Mouse (Mus musculus): Measurements from ENCODE around the gene Rbpj.
"Not testable (repeated sequence)": the region's sequence is repeated elsewhere in the genome, so short reads cannot be mapped to it uniquely, and the experiment has no call there.

The Rbpj gene

GRCm38 (mm10) chr5:53671507-53671906 is 205.6 kb downstream of the Rbpj start:
- DNase-seq (ENCODE audit: low spot score in 2 of 2) = no peak

DNA sequence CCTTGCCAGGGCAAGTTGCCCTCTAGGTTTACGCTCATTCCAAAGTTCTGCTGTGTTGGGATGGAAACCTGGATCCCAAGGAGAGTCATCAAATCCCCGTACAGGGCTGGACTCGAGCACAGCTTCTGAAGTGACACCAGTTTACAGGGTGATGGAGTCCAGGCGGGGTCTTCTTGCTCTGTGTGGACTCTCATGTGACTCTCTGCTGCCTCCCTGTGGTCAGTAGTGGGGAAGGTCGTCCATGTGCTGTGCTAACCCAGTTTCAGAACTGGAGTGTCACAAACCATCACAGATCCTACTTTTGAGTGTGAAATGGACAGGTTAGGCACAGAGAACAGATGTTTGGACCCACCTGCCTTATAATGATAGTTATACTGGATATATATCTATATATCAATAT is 206.4 kb downstream of the Rbpj start:
- peak; percentile 62 to 71 for DNase-seq (ENCODE audit: low spot score in 2 of 2)

- not testable (repeated sequence) for DNase-seq (ENCODE audit: low spot score in 2 of 2)
Measured at GRCm38 (mm10) chr5:53673493-53674150, 207.7 kb downstream of the Rbpj start.

- no peak for DNase-seq (ENCODE audit: low spot score in 2 of 2)
Measured at GRCm38 (mm10) chr5:53676671-53677070, 210.7 kb downstream of the Rbpj start.

GRCm38 (mm10) chr5:53678036-53678767 is 212.2 kb downstream of the Rbpj start:
- DNase-seq (ENCODE audit: low spot score in 2 of 2) = no peak

DNA sequence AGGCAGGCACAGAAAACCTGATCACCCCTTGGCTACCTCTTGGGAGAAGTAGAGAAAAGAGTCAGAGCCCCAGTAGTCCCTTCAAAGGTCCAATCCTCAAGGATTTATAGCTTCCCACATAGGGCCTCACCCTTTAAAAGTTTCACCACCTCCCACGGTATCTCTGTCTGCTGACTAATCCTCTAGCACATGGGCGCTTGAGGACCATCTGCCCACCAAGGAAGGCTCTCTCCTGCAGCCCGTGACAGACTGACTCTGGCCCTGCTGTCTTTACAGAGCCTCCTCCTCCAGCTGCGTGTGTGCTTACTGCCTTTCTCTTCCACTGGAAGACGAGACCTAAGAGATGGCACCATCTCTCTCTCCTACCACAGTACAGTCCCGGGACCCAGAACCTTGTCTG is 213.7 kb downstream of the Rbpj start:
- peak; percentile 38 to 50 for DNase-seq (ENCODE audit: low spot score in 2 of 2)

- no peak for DNase-seq (ENCODE audit: low spot score in 2 of 2)
Measured at GRCm38 (mm10) chr5:53683916-53684315, 218.0 kb downstream of the Rbpj start.

- DNase-seq (ENCODE audit: low spot score in 2 of 2) = no peak
Measured at GRCm38 (mm10) chr5:53684417-53684816, 218.5 kb downstream of the Rbpj start.

GRCm38 (mm10) chr5:53685623-53686022 is 219.7 kb downstream of the Rbpj start:
- no peak for DNase-seq (ENCODE audit: low spot score in 2 of 2)

DNA sequence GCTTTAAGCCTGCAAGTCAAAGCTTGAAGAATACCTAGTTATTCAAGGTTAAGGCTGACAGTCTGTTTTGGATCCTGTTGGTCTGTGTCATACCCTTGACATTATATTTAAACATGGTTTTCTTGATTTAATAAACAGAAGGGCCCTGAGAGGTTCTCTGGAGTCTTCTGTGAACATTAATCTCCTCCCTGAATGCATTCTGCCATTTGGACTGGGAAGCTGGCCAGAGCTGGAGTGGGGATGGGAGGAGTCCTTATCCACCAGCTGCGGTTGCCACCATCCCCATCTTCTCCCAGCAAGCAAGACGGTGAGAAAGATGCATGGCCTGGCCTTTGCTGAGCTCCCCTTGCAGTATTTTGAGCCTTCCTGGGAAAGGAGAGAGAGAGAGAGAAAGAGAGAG is 220.4 kb downstream of the Rbpj start:
- peak in 1 of 2 experiments; percentile 39 for DNase-seq (ENCODE audit: low spot score in 2 of 2)

DNA sequence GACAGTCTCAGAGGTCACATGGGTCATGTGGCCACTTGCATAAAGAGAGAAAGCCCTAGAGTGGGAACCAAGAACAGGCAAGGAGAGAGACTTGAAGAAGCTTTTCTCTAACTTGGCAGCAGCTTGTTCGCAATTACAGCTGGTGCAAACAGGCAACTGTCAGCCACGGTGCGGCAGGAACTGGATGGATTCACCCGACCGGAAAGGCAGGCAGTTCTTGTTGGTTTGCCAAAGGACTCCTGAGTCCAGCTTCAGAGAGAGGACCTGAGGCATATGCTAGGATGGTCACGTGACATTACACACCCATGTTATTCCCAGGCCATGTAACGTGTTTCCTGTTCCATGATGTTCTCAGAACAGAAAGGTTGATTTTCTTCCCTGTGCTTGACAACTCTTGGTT is 222.4 kb downstream of the Rbpj start:
- no peak for DNase-seq (ENCODE audit: low spot score in 2 of 2)

GRCm38 (mm10) chr5:53691577-53691976 is 225.6 kb downstream of the Rbpj start:
- DNase-seq (ENCODE audit: low spot score in 2 of 2) = no peak

DNA sequence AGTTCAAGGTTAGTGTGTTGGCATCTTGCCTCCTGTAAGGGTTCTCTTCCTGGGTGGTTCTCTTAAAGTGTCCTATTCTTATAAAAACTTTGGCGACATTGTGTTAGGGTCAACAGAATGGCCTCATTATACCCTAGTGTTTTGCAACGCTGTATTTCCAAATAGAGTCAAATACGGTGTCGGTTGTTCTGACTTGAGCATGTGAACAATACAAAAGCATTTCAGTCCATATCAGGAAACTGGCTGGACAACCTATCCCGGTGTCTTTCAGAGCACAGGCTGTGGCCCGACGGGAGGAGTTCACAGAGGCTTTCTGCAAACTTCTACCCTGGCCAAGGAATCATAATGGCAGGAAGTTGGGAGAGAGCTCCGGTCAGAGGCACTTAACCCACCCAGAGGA is 226.1 kb downstream of the Rbpj start:
- no peak for DNase-seq (ENCODE audit: low spot score in 2 of 2)

- no peak for DNase-seq (ENCODE audit: low spot score in 2 of 2)
Measured at GRCm38 (mm10) chr5:53692662-53693061, 226.7 kb downstream of the Rbpj start.

DNA sequence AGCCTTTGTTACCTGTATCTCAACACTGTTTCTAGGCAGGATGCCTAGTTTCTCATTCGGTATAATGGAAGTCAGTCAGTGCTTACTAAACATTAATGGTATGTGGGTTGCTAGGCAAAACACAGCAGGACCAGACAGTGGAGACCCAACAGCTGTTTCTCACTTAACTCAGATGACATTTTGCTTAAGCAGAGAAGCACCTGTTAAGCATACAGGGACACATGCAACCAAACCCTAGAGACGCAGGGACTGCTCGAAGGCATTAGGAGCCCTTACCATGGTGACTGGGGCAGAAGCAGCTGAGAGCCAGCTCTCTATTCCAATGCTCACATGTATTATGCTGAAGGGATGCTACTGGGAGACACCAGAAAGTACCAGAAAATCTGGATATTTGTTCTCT is 230.7 kb downstream of the Rbpj start:
- no peak for DNase-seq (ENCODE audit: low spot score in 2 of 2)

GRCm38 (mm10) chr5:53697794-53698193 is 231.8 kb downstream of the Rbpj start:
- DNase-seq (ENCODE audit: low spot score in 2 of 2) = no peak

DNA sequence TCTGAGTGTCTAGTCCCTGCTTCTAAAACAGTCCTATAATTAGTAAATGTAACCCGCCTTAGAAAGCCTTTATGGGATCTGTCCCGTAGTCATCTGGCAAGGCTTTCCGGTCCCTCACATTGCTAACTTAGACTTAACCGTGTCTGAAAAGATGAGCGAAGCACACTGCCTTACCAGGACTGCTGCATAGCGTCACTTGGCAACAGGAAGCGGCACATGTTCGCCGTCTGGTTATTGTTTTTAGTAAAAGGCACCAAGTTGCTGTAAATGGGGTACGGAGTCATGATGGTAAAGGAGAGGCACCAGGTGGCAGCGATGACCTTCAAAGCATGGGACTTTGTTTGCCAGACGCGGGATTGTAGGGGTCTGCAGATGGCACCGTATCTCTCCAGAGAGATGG is 236.7 kb downstream of the Rbpj start:
- DNase-seq (ENCODE audit: low spot score in 2 of 2) = peak; percentile 26 to 50
